Mouse (Mus musculus) urinary bladder, postnatal 14 days (tissue): ENCODE measurements around the gene Ppt1.
"Not testable (repeated sequence)": the region's sequence is repeated elsewhere in the genome, so short reads cannot be mapped to it uniquely, and the experiment has no call there.

Source experiments
- DNase-seq: peaks from one replicate; pipeline ENCODE4 v3.0.0; 2021; ENCODE audit warnings: low spot score

The Ppt1 gene

GRCm38 (mm10) chr4:122835530-122836402 lies at the start of gene Ppt1:
TSS of gene Ppt1 (plus strand) at chr4:122836242.
- peak; percentile 84 for DNase-seq

GRCm38 (mm10) chr4:122789335-122790089 lies 46.5 kb upstream of the Ppt1 start:
- peak; percentile 5 for DNase-seq

- DNase-seq = peak; percentile 70
Observed at GRCm38 (mm10) chr4:122808108-122808507, 27.9 kb upstream of the Ppt1 start.

DNA sequence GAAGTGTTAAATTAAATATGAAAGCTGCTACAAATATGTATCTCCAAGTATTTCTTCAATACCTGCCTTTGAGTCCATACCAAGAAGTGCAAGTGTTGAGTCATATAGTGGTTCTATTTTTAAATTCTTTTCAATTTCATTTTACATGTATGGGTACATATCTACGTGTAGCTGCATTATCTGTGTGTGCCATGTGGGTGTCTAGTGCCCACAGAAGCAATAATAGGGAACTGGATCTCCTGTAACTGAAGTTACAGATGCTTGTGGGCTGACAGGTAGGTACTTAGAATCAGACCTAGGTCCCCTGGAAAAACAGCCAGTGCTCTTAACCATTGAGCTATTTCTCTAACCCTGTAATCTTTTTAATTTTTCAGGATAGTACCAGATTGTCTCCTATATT lies 24.9 kb upstream of the Ppt1 start:
- no peak for DNase-seq

GRCm38 (mm10) chr4:122811824-122812223 lies 24.2 kb upstream of the Ppt1 start:
- no peak for DNase-seq

DNA sequence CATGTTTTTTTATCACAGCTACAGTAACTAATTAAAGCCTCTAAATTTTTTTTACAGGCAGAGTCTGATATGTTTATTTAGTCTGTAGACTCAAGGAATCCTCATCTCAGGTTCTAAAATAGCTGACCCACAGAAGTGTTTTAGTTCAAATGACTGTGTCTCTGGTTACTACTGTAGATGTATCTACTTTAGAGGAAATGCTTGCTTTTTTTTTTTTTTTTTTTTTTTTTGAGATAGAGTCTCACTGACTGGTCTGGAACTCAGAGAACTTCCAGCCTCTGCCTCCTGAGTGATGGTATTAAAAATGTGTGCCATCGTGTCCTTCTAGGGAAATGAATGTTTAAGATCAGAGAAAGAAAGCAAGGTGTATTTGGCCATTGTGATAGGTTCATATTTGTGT lies 19.8 kb upstream of the Ppt1 start:
- DNase-seq = no peak

GRCm38 (mm10) chr4:122820941-122821340 lies 15.1 kb upstream of the Ppt1 start:
- not testable (repeated sequence) for DNase-seq

- DNase-seq = no peak
Observed at GRCm38 (mm10) chr4:122827651-122828050, 8.4 kb upstream of the Ppt1 start.

DNA sequence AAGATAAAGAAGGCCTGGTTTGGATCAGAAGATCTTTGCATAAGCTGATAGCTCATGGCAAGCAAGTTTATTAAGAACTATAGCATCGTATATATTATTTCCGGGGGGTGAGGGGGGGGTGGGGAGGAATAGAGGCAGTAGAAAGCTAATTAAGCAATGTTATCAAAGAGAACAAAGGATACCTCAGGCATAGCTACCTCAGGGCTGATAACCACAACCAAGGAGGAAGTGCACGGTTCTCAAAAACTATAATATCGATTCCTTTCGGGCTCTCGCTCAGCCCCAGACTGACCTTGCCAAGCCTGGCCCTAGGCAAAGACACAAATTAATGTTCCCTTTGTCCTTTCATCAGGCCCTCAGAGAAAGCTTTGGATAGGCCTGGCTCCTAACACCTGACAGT lies 6.7 kb upstream of the Ppt1 start:
- DNase-seq = no peak

DNA sequence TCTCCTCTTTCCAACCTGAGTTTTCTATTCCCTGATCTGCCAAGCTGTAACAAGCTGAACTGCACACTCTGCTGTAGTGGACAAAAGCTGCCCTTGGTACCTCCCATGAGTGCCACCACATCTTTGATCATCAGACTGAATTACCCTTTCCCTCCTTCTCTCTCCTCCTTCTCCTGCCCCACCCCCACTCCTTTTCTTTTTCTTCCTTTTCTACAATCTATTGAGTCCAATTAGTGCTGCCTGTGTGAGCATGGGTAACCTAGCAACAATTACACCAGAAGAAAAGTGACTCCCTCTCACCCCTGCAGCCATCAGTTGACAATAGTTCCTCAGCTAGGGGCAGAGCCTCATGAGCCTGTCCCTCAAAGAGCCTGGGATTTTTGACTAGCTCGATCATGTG lies 4.2 kb upstream of the Ppt1 start:
- DNase-seq = no peak

DNA sequence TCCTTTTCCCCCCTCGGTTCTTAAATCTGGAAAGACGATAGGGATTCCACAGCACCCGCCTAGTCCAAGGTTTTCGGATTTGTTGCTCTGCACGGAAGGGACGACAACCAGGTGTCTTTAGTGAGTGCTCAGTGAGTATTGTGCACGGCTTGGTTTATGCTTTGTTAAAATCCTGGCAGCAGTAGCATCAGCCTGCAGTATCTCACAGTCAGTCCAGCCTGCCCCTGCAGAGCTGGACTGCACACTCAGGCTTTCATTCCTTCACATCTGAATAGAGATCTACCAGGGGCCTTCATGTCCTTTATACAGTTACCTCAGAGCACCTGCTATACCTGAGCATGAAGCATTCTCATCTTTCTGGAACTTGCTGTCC lies 347 bp downstream of the Ppt1 start:
- DNase-seq = no peak

- no peak for DNase-seq
Observed at GRCm38 (mm10) chr4:122837180-122837730, 1.2 kb downstream of the Ppt1 start.

GRCm38 (mm10) chr4:122837994-122838393 lies 2.0 kb downstream of the Ppt1 start:
- DNase-seq = no peak

GRCm38 (mm10) chr4:122838416-122838815 lies 2.4 kb downstream of the Ppt1 start:
- no peak for DNase-seq

DNA sequence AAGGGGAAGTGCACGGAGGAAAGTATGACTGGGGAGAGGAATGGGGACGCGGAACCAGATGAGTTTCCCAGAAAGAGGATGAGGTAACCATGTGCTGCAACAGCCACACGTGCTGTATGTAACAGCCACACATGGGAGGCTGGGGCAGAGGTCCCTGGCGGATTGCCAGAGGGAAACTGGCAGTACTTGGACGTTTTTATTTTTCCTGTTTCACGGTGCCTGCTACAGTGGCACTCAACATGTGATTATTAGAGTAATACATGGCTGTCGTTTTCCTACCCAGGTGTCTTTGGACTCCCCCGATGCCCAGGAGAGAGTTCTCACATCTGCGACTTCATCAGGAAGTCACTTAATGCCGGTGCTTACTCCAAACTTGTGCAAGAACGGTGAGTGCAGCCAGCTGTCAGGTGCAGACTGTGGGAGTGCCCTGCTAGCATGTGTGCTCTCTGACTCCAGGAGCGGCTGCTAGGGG lies 12.1 kb downstream of the Ppt1 start:
- DNase-seq = no peak

- no peak for DNase-seq
Observed at GRCm38 (mm10) chr4:122851535-122851934, 15.5 kb downstream of the Ppt1 start.

DNA sequence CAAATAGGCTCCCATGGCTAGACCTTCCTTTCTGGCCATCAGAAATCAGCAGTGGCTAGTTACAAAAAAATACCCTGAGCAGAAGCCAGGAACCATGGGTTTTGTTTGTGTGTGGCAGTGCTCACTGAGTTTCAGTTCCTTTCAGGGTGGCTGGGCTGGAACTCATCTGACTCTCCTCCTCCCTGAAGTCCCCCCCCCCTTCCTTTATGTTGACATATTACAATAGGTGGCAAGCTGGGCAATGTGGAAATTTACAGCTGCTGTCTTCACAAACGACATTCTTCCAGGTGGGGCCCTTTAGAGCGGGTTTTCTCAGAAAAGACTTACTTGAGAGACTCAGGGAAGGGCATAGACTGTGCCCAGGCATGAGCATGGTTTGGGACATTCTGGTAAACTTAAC lies 17.6 kb downstream of the Ppt1 start:
- DNase-seq = no peak

DNA sequence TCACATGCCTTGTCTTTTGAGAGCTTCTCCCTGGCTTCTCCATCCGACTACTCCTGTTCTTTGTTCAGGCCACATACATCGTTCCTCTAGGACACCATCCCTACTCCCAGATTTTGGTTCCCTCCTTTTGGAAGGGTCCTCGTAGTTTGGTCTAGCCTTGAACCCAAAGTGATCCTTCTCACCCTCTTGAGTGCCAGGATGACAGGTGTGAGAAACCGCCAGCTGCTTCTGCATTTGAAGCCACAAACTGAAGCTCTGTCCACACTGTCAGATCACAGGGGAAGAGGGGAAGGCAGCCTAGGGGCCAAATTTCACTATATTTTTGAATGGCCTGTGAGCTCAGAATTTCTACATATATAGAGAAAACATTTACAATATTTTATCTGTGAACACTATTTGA lies 18.7 kb downstream of the Ppt1 start:
- DNase-seq = no peak

DNA sequence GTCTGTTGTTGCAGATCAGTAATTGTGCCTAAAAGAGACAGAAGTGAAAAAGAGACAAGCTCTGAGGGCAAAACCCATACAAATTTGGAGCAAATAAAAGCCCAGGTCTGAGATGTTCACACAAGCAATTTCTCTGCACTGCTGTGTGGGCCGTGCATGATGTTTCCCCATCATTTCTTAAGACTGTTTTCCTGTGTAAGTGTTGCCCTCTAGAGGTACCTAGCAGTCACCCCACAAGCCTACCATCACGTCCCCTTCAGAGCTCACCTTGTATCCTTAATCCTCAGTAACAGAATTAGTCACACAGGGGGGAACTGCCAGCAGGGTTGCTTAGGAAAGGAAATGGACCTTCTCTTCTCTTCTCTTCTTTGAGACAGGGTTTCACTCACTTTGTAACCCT lies 21.9 kb downstream of the Ppt1 start:
- DNase-seq = no peak

- DNase-seq = no peak
Observed at GRCm38 (mm10) chr4:122859096-122859674, 23.1 kb downstream of the Ppt1 start.

GRCm38 (mm10) chr4:122861836-122862235 lies 25.8 kb downstream of the Ppt1 start:
- no peak for DNase-seq

- no peak for DNase-seq
Observed at GRCm38 (mm10) chr4:122868041-122868440, 32.0 kb downstream of the Ppt1 start.

GRCm38 (mm10) chr4:122870027-122870426 lies 34.0 kb downstream of the Ppt1 start:
- peak; percentile 22 for DNase-seq
